Mouse (Mus musculus): ENCODE data around the gene Ankrd1. TPM values are rescaled to one million over a fixed set of nuclear protein-coding genes. Genes with fewer than 3 reads are reported as not detected.

Gene Ankrd1
- not detected in 2 replicates for polyA plus RNA-seq (2021; fragmentation: Nextera tagmentation)
- long read RNA-seq, experiment 1: 0 reads
- long read RNA-seq, experiment 2: 0 reads

DNA sequence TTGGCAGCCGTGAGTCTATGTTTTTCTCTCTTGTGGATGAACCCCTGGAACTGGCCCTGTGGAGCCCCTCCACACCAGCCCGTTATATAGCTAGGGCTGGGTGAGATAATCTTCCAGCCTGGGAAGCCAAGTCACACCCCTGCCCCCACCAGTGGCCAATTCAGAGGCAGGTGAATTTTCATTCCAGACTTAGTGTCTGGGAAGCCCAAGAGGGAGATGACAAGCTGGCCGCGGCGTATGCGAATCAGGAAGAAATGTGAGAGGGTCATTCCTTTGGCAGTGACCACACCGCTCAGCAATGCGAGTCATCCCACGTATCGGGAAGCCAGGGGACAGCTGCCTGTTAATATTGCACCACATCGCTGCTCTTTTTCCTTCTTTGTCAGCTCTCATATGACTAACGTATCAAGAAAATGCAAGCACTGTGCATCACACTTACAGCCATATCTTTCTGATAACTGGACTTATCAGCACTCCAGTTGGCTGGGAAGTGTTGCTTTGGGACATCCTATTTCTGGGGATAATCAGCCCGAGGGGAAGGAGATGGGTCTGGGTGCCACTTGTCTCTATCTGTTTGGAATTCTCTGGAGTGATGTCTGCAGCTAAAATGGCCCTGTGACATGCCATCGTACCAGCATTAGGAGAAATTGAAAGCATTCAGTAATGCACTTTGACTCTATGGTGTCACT is at the start of gene Ankrd1:
Gene Ankrd1 (minus strand): TSS at position 317 of the 689 bp plus-strand sequence.

GRCm38 (mm10) chr19:36083262-36084225 is 36.4 kb downstream of the Ankrd1 start, which contains the start of gene Rpp30:
Gene Rpp30, plus strand, starts transcription at chr19:36083716.

Other genes with a start within 250 kb of the Ankrd1 start
- 3.3 and 6.1 TPM in 2 replicates for gene Htr7, start 62.6 kb downstream of the Ankrd1 start, polyA plus RNA-seq (2021; fragmentation: Nextera tagmentation)
- gene Rpp30, start 36.4 kb downstream of the Ankrd1 start, polyA plus RNA-seq (2021; fragmentation: Nextera tagmentation): 42.7 and 51.3 TPM in 2 replicates
- gene Pcgf5, start 228.2 kb upstream of the Ankrd1 start, polyA plus RNA-seq (2021; fragmentation: Nextera tagmentation): 11.7 and 20.2 TPM in 2 replicates